Mouse (Mus musculus): ENCODE data around the gene Msh4.

Msh4 gene

DNA sequence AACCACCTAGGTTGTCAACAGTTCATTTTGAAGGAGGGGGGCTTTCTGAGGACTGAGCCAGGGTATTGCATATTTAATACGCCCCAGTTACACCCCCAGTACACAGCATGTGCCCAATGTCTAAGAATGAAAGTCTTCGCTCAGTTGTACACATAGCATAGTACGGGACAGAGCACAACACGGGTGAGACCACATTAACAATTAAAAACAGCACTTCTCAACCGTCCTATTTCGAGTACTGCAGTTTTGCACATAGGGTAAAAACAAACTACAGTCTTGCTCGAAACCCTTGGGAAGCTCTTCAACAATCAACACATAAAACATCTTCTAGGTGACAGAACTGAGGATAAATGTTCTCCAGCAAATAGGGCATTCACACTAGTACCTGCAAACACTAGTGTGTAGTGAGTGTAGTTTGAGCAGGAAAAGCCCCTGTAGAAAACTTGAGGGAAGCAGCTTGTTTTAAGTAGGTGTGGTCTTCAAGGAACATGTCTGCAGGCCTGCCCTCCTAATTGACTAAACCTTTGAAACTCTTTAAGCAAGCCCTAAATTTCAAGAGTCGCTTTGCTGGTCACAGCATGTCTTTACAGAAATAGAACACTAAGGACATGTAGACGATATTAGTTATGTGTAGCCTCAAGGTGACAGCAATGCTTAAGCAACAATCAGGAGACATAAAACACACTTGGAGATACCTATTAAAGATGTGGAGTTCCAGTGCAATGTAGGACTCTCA, at the start of gene Msh4:
Msh4 (minus strand) TSS at position 3 of the 736 bp plus-strand sequence.
- in situ Hi-C loops (cut with MboI, MseI), result loop anchor here (25.0 kb wide), 2 partner anchors 1444 to 1694 kb away; partner anchors contain the start of genes Dnajb4 (in 1 of the 2) and Fubp1 (in 1 of the 2)

DNA sequence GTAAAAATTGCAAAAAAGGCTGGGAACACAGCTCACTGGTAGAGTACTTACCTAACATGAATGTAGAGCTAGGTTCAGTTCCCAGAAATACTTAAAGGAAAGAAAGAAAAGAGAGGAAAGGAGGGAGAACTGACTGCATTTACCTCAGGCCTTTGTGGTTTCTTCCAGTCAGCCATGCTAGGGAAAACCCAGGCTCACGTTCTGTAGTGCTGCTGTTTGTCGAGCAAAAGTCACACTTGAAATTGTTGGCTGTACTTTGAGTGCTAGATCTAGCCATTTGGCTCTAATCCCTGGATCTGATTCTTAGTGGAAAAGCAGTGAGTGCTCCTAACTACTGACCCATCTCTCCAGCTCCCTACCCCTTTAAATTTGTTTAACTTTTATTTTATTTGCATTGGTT, 42.2 kb upstream of the Msh4 start:
- in situ Hi-C loops (cut with MboI, MseI), result no loop called here

DNA sequence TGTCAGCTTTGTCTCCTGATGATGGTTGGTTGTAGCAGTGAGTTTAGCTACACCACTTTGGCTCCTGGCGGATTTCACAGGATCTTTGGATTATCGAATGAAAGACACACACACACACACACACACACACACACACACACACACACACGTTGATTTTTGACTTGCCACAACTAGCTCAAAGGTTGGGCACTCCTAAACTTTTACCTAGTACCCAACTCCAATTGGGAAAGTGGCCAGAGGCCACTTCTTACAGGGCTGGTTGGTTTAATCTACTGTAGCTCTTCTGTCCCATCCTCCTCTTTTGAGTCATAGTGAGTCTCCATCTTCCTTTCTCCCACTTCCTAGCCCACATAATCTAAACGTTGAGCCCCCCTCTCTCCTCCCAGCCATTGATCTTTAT, 41.3 kb upstream of the Msh4 start:
- in situ Hi-C loops (cut with MboI, MseI), result no loop called here

DNA sequence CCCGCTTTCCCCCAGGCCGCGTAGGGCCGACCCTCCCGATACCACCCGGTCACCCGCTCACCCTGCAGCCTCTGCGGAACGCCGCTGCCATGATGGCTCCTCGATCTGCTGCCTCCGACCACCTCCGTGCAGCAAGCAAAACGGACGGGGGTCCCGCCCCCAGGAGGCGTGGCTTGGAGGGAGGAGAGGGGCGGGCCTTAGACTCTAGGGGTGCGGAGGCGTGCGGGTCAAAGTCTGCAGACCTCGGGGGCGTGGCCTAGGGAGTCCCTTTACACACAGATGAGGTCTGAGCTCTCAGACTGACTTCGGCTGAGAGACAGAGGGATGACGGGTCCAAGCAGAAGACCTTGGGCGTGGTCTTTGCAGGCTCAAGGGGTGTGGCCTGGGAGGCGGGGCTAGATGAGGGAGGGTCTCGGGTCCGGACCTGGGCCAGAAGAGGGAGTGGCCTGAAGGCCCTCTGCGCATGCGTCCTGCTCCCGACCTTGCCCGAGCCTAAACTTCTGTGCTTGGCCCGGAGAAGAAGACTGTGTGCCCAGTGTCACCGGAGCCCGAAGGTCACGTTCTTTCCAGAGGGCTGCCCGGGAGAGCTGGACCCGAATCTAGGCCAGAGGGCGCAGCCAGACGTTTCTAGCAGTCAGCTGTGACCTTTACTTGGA, 38.5 kb upstream of the Msh4 start, which contains the start of gene Acadm:
Acadm (minus strand) TSS at position 298 of the 656 bp plus-strand sequence.
- in situ Hi-C loops (cut with MboI, MseI), result no loop called here

DNA sequence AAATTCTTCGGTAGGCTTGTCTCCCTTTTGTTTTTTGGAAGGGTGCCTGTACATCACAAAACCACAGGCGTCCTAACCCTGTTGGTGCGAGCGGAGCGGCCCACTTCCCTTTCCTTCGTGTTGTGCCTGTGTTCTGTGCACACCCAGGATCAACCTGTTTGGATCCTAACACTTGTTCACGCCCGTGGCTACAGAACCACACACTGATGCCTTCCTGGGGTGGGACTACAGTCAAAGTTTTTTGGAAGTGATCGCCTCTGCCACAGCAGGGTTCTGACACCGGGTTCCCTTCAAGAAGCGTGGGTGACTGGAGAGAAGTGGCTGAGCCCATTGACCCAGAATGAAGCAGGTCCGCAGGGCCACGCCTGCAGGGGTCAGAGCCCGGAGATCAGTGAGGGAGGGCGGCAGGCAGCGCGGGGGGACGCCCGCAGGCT, 38.0 kb upstream of the Msh4 start:
- in situ Hi-C loops (cut with MboI, MseI), result no loop called here

DNA sequence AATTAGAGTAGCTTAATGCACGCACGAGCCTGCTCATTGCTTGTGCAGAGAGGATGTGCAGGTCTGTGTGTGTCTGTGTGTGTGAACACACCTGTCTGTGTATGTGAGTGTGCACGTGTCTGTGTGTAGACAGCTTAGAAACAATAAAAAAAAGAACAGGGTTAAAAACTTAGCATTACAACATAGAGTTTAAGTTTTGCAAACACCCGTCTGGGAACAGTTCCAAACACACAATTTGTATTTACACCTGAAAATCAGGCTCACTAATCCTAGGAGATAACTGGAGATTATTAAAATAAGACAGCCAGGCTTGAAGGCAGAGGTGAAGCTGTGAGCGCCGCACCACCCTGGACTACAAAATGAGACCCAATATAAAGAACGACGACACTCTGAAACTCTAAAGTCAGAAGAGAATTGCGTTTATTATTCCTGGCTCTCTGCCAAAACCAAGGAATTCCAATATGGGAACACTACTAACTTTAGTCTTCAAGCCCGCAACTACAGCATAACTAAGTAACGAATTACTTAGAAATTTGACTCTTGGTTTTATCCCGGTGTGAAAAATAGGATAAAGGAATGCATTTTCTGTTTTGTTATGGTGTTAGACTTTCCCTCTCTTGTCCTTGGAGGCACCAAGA, 37.2 kb upstream of the Msh4 start:
- in situ Hi-C loops (cut with MboI, MseI), result no loop called here

DNA sequence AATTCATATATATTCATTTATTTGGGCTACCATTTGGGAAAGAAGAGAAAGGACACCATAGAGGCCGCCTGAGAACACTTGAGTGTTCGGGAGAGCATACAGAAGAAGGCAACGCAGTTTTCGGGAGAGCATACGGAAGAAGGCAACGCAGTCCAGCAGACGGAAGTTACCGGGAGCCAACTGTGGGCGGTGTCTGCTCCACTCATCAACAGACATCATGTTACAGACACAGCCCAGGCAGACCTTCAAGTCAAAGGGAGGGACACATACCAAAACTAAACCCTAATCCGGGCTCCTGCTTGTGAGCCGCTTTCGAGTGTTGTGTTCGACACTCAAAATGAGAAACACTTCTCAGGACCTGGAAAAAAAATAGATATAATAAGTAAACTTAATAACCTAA, 35.7 kb upstream of the Msh4 start:
- in situ Hi-C loops (cut with MboI, MseI), result no loop called here

DNA sequence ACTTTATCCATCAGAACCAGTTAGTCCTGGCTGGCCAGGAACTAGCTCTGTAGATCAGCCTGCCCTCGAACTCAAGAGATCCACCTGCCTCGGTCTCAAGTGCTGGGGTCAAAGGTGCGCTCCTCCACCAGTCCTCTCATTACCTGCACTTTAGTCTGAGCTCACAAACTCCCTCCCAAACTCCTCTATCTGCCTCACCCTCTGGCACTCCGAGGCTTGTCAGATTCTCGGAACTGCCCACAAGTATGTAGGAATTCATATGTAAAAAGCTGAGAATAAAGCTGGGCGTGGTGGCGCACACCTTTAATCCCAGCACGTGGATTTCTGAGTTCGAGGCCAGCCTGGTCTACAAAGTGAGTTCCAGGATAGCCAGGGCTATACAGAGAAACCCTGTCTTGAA, 34.5 kb upstream of the Msh4 start:
- in situ Hi-C loops (cut with MboI, MseI), result no loop called here

DNA sequence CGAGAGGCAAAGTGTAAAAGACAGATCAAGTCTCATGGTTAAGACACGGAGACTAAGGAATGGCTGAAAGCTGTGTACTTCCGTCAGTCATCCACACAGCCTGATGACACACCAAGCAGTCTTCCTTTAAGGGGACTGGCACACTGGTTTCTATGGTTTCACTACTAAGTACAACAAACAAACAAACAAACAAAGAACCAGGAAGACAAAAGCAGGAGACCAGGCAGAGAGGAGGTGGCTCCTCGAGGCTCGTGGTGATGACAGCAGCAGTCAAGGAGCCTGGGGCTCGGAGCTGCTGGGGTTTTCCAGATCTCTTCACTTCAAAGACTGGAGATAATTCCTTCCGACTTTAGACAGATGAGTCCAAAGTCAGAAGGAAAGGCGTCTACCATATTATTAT, 34.1 kb upstream of the Msh4 start:
- in situ Hi-C loops (cut with MboI, MseI), result no loop called here

DNA sequence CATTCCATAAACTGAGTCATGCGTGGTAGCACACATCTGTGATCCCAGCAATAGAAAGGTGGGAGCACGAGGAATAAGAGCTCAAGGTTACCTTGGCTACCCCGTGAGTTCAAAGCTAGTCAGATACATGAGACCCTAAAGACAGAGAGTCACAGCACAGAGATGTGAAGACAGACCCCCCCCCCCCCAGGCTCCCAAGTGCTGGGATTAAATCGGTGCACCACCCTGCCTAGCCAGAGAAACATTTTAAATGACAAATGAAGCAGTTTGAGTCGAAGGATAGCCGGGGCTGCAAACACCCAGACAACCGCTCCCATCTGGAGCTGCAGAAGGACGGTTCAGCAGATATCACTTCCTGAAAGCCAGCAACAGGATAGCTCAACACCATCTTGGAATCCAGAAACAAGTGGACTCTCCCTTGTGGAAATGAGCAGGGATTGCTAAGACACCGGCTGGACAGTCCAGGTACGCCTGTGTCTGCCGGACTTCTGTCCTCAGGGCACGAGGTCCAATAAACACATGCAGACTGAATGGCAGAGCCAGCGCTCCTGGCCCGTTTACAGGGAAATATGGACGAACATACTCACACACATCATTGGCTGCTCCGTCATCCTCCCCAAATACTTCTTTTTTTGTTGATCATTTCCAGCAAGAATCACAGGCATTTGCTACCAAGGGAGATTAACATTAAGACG, 31.3 kb upstream of the Msh4 start:
- in situ Hi-C loops (cut with MboI, MseI), result no loop called here

DNA sequence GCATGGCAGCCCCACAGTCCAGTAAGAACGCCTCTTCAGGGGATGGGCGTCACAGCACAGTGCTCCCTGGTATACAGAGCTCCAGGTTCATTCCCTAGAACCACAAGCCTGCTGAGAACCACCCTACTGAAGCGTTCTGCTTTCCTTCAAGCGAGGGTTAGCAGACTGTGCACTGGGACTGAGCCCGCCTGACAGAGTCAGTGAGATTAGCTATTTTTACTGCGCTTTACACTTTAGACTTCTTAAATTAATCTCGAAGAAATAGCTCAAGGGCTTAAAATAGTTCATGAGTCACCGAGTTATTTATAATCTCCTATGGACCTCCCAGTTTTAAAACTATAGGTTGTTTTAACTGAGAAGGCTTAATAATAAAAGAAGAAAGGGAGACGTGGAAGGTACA, 29.9 kb upstream of the Msh4 start:
- in situ Hi-C loops (cut with MboI, MseI), result no loop called here

DNA sequence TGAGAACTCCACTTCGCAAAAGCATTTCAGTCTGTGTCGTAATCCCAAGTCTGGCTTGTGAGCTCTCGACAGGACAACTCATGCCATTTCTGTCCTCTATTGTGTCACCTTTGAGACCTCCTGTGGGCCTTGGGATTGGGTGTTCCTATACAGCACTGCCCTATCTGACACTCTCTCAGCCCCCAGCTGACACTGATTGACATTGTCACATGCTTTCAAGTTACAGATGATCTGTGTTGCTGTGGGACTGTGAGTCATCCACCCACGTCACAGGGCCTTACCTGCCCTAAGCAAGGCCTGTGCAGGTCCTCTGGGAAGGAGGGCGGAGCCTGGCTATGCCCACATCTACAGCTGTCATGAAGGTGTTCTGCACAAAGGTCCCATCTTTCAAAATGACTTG, 26.5 kb upstream of the Msh4 start:
- in situ Hi-C loops (cut with MboI, MseI), result no loop called here

DNA sequence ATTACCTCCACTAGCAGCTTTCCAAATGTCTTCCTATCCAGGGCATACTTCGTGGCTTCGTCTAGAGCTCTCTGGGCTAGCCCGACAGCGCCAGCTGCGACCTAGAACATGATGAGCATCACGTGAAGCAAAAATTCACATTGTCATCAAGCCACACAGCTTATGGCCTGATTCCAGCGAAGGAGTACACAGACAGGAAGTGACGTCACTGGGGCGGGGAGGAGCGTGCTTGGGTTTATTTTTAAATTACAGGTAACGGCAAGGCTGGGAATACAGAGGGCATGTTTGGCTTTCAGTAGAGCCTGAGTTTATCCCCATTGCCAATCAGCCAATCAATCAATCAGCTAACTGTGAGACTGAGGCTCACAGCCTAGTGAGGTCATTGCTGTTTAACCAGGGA, 23.6 kb upstream of the Msh4 start:
- in situ Hi-C loops (cut with MboI, MseI), result no loop called here

DNA sequence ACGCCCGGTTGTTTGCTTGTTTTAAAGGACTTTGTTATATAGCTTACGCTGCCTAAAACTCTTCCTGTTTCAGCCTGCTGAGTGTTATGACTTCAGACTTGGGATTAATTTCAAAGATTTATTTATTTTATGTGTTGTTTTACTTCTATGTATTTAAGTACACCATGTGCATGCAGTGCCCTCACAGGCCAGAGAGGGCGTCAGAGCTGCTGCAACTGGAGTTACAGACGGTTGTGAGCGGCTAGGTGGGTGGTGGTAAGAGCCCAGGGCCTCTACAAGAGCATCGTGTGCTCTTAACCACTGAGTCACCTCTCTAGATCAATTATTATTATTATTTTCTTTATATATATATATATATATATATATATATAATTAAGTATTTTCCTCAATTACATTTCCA, 20.4 kb upstream of the Msh4 start:
- in situ Hi-C loops (cut with MboI, MseI), result no loop called here

DNA sequence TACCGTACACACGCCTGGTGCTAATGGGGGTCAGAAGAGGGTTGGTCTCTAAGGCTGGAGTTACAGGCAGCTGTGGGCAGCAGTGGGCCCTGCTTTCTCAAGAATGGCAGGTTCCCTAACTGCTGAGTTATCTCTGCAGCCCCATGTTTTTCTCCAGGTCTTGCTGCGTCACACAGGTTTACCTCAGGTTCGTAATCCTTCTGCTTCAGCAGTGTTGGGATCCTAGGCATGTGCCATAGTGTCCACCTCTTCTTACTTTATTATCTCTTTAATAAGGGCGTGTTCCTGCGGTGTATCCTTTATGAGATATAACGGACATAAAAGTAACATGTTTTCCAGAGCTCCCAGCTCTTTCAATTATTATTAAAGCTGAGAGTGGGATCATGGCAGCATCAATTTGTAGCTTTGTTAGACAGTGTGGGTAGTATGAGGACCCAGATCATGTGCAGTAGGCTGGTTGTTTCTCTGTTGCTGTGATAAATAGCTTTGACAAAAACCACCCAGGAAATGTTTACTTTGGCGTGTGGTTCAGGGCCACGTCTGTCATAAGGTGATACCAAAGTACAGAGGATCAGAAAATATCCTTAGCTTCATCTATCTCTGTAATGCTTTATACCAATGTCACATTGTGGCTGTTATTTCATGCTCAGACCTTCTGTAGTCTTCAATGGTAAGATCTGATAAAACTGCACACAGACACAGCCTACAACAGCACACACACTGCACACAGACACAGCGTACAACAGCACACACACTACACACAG, 15.4 kb upstream of the Msh4 start:
- in situ Hi-C loops (cut with MboI, MseI), result loop anchor here (25.0 kb wide), 2 partner anchors 1459 to 1709 kb away; partner anchors contain the start of genes Dnajb4 (in 1 of the 2) and Fubp1 (in 1 of the 2)

DNA sequence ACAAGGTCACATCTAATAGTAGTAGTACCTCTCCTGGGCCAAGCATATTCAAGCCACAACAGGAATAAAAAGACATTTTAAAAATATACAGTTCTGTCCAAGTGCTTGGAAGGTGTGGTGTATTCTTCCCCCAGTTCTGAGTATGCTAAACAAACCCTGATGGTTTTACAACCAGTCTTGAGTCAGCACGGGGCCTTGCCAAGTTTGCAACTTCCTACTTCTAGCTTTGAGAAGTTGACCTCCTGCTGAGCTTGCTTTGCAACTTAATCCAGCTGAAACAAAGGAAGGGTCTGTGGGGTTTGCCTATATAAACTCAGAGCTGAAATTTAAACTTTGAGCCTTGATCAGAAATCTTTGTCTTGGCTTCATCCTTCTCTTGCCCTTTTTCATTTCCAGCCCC, 11.3 kb upstream of the Msh4 start:
- in situ Hi-C loops (cut with MboI, MseI), result loop anchor here (10.0 to 25.0 kb wide), 3 partner anchors 1455 to 1705 kb away; partner anchors contain the start of genes Dnajb4 (in 2 of the 2) and Fubp1 (in 2 of the 2)

DNA sequence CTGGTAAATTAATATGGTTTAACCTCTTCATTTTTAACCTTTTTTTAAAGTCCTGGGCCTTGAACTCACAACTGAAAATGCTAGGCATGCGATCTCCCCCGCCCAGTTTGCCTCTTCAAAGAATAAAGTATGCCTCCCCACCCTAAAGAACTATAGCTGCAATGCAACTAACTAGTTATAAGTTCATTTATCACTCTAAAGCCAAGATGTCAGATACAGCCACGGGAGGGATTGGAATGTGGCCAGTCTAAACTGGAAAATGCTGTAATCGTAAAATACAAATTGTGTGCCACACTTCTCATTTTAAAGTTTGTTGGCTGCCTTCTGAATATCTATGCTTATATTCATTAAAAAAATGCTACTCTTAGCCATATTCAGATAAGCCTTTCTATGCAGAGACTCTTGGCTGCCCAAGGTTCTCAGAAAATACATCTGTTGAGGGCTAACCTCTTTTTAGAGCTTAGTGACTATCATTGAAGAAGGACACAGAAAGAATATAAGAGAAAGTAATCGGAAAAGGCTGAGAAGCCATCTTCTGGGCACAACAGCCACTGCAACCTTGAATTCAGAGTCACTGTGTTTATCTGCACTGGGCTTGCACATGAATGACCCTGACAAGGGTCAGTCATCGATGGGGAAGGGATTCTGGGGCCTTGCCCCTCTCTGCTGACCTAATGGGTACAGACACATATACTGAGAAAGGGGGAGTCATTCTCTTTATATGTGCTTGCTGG, 7.7 kb upstream of the Msh4 start:
- in situ Hi-C loops (cut with MboI, MseI), result loop anchor here (10.0 to 25.0 kb wide), 3 partner anchors 1451 to 1701 kb away; partner anchors contain the start of genes Dnajb4 (in 2 of the 2) and Fubp1 (in 2 of the 2)

DNA sequence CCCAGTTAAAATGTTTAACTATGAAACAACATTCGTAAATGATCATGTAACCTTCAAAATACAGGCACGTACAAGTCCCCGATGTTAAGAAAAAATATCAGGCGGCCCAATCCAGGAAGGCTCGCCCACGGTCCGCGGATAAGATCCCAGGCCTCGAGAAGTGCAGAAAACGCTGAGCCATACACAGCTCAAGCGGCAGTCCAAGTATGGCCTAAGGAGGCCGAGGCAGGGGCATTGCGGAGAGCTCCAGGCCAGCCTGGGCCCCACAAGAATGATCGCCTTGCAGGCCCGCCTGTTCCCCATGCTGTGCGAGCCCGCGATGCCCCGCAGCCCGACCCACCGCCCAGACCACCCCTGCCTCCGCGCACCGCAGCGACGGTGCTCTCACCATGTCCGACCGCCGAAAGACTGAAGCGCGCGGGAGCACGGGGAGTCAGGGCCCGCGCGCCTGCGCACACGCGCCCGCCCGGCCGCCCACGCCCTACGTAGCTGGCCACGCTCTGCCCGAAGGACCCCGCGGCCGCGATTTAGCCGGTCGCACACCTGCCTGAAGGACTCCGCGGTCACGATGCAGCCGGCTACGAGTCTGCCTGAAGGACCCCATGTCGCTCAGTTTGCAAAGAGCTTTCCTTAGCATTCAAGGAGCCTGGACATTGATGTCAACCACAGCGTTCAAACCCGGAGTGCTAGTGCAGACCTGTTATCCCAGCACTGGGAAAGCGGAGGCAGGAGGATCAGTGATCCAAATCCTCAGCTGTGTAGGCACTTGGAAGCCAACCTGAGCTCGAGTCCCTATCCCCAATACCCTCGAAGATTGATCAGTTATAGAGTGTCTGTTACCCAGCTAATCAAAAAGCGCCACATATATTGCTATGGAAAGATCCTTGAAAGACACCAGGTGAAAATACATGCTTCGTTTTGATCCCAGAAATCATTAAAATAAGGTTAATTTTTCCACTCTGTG, 6.9 kb upstream of the Msh4 start, which contains the start of gene Rabggtb:
Rabggtb (minus strand) TSS at position 464 of the 964 bp plus-strand sequence.
- in situ Hi-C loops (cut with MboI, MseI), result loop anchor here (10.0 to 25.0 kb wide), 3 partner anchors 1451 to 1701 kb away; partner anchors contain the start of genes Dnajb4 (in 2 of the 2) and Fubp1 (in 2 of the 2)
